Mouse (Mus musculus) T-cell, adult 2 months (primary cell): Measurements from ENCODE around the gene Dennd4c.

ENCODE experiments used
- DNase-seq: peaks from one replicate; pipeline ENCODE4 v3.0.0; 2022; ENCODE audit warnings: low spot score

Dennd4c gene

GRCm38 (mm10) chr4:86884945-86885344 is 136.6 kb downstream of the Dennd4c start:
- DNase-seq, result peak; percentile 66

- DNase-seq, result peak; percentile 77
Measured at GRCm38 (mm10) chr4:86885790-86886159, 137.4 kb downstream of the Dennd4c start.

DNA sequence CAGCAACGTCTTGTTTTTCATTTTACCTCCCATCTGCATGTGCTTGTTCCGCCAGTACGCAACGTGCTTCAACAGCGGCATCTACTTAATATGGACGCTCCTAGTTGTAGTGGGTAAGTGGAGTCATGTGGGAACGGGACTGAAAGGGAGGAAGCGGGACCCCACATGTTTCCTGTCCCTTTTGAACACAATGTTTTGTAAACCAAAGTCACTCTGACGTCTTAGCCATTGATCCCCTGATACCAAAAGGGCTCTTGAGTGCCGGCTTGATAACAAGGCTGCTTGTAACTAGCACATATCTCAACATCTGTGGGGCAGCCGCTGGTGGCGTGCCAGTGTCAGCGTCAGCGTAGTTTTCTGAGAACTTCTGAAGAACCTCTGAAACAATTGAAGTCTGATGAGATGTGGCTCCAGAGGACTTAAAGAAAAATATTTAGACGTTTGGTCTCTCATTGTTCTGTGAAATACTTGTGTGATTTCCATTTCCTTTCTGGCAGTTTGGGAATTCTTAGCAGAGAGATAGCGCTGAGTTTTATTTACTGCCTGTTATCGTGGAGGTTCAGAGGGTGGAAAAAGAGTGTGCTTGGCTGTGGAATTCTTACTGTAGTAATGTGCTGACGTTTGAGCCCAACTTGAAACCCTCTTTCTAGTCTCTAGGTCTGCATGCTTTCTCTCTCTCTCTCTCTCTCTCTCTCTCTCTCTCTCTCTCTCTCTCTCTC is 138.0 kb downstream of the Dennd4c start:
- peak; percentile 95 for DNase-seq

GRCm38 (mm10) chr4:86887879-86888278 is 139.5 kb downstream of the Dennd4c start:
- peak; percentile 41 for DNase-seq

DNA sequence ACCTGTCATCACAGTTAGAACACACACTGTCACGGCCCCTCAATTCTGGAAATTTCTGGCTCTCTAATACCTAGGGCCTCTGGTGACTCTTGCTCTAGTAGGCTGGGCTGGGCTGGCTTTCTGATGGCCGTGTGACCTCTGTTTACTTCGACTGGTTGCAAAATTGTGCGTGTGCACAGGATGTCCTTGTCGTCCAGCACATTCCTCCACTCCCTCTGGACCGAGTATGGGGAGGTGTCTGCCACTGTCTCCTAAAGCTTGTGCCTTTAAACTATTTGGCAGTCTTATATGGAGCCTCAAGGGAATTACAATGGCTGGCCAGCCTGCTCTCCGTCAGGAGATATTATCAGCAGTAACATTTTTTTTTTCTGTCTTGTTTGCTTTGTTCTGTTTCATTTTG is 149.1 kb downstream of the Dennd4c start:
- no peak for DNase-seq

DNA sequence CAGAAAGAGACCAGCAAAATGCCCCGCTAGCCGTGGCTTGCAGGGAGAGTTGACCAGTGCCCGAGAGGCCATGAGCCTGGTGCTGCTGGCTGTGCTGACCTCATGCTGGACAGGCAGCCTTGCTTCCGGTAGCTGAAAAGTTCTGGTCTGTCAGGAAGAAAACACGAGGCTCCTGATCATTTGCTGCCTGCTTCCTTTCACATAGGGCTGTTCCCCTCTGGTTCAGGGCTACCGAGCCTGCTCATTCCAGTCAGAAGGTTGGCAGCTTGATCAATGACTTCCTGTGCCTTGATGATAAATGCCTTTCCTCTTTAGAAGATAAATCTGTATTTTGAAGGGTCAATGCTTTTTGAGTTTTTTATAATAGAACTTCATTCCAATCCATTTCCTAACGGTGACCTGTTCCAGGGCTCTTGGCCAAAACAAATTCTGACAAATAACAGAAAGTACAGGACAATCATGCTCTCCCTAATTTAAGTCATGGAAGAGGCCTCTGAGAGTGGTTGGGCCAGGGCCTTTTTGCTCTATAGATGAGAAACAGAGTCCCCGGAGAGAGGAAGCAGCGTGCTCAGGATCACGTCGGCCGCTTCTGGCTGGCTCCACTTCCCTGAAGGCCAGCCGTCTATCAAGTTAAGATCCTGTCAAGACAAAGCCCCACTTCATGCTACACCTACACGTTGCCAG is 150.6 kb downstream of the Dennd4c start:
- no peak for DNase-seq
